Comparison of ENCODE assay signal across 22 mouse cellular contexts in genomic region chr17:83000411-83000810, GRCm38 (mm10).
DNase-seq lines count a peak whose midpoint lies in the region; ATAC-seq and TF ChIP-seq lines count a peak whose summit lies in the region.
"Had no signal": no experiment of that assay in that cellular context is flagged by ENCODE, and none has a peak within 500 bp of the region (broad histone marks: within the 10 kb centered on the region; RNA-seq: fewer than 3 reads in every experiment).

No protein-coding gene starts in this region.

- no peaks in the 10 kb centered on the region for H3K27me3 ChIP-seq in kidney, embryonic 14.5 days (ENCODE audit: control insufficient read depth, insufficient read depth, low read length)
- no peaks in the 10 kb centered on the region for H3K27me3 ChIP-seq in kidney, adult 2 months (replicated peaks; ENCODE audit: control insufficient read depth, insufficient read depth, low read length)
- peaks cover 36% of the 10 kb centered on the region for H3K27me3 ChIP-seq in CH12.LX (replicated peaks)
- H3K27me3 ChIP-seq in limb, embryonic 10.5 days (ENCODE audit: low read depth, poor library complexity, severe bottlenecking), result no peaks in the 10 kb centered on the region
- H3K27me3 ChIP-seq: embryonic facial prominence, embryonic 12.5 days; embryonic facial prominence, embryonic 15.5 days; hindbrain, embryonic 12.5 days; hindbrain, embryonic 15.5 days had no signal

- no peaks in the 10 kb centered on the region for H3K79me2 ChIP-seq in CH12.LX (replicated peaks; ENCODE audit: control insufficient read depth, extremely low read depth, insufficient read depth, poor library complexity, severe bottlenecking)

- no peak overlapping the region for H3K9ac ChIP-seq in kidney, embryonic 14.5 days (ENCODE audit: low read depth, low read length)
- H3K9ac ChIP-seq in CH12.LX (ENCODE audit: insufficient read depth, low read depth), result no peak overlapping the region
- H3K9ac ChIP-seq: embryonic facial prominence, embryonic 12.5 days; embryonic facial prominence, embryonic 15.5 days; forebrain, postnatal 0 days; hindbrain, embryonic 12.5 days; hindbrain, embryonic 15.5 days had no signal

- DNase-seq in kidney, adult 2 months, result no peak
- no peak for DNase-seq in CH12.LX (ENCODE audit: extremely low read depth)
- peak; percentile 10 for DNase-seq in brain, adult 2 months (ENCODE audit: low read depth, low spot score)
- DNase-seq in urinary bladder, adult 18-20 months (ENCODE audit: low spot score in 2 of 2), result no peak
- no peak for DNase-seq in limb, embryonic 10.5 days (ENCODE audit: low spot score)
- DNase-seq: adrenal gland, postnatal 10 days; adrenal gland, postnatal 36 days; cerebellum, adult 11 months; cerebellum, adult 2 months; cerebellum, adult 9-11 months; cerebellum, postnatal 25 days; forebrain, postnatal 0 days; gastrocnemius, adult 2 months; gastrocnemius, postnatal 14 days; heart, adult 11 months had no signal

- H3K27ac ChIP-seq in kidney, embryonic 14.5 days (ENCODE audit: low read depth, low read length), result no peak overlapping the region
- H3K27ac ChIP-seq in kidney, adult 2 months (ENCODE audit: insufficient read depth, low read depth, low read length), result no peak overlapping the region
- H3K27ac ChIP-seq in CH12.LX (ENCODE audit: insufficient read depth, low read depth), result no peak overlapping the region
- H3K27ac ChIP-seq in limb, embryonic 10.5 days, result no peak overlapping the region
- H3K27ac ChIP-seq: embryonic facial prominence, embryonic 12.5 days; embryonic facial prominence, embryonic 15.5 days; gastrocnemius, adult 2 months; hindbrain, embryonic 12.5 days; hindbrain, embryonic 15.5 days had no signal

- 60% methylated on average over 8 of the region's 8 CpGs for WGBS in kidney, embryonic 14.5 days
- 23% methylated on average over 8 of the region's 8 CpGs for WGBS in kidney, adult 2 months
- 84% methylated on average over 8 of the region's 8 CpGs for WGBS in limb, embryonic 10.5 days

- TF ChIP-seq POLR2A in kidney, adult 2 months (IDR thresholded peaks at IDR 0.05; ENCODE audit: low read depth, low read length), result no peak
- TF ChIP-seq POLR2A in CH12.LX (IDR thresholded peaks at IDR 0.05; ENCODE audit: low read depth, low read length), result no peak

- no peak overlapping the region for H3K4me3 ChIP-seq in kidney, embryonic 14.5 days (ENCODE audit: low read length)
- no peak overlapping the region for H3K4me3 ChIP-seq in kidney, adult 2 months (ENCODE audit: insufficient read depth, low read depth, low read length)
- no peak overlapping the region for H3K4me3 ChIP-seq in CH12.LX (replicated peaks in 1 of 3; ENCODE audit: low read depth in 2 of 3, low read length in 2 of 3, poor library complexity in 1 of 3)
- no peak overlapping the region for H3K4me3 ChIP-seq in limb, embryonic 10.5 days
- H3K4me3 ChIP-seq: embryonic facial prominence, embryonic 12.5 days; embryonic facial prominence, embryonic 15.5 days; gastrocnemius, adult 2 months; hindbrain, embryonic 12.5 days; hindbrain, embryonic 15.5 days had no signal

- no peak for TF ChIP-seq RAD21 in CH12.LX (IDR thresholded peaks at IDR 0.05; ENCODE audit: low read depth, low read length)

- H3K9me3 ChIP-seq in kidney, embryonic 14.5 days (ENCODE audit: control insufficient read depth, low read length), result no peaks in the 10 kb centered on the region
- peaks cover 4% of the 10 kb centered on the region for H3K9me3 ChIP-seq in CH12.LX (replicated peaks; ENCODE audit: low read length)
- H3K9me3 ChIP-seq in limb, embryonic 10.5 days (replicated peaks), result no peaks in the 10 kb centered on the region
- H3K9me3 ChIP-seq: embryonic facial prominence, embryonic 12.5 days; embryonic facial prominence, embryonic 15.5 days; hindbrain, embryonic 12.5 days; hindbrain, embryonic 15.5 days had no signal

- ATAC-seq in kidney, embryonic 14.5 days (ENCODE audit: low FRiP score, low TSS enrichment), result peak; percentile 55; the same call in 1 of the 2 replicates
- ATAC-seq: forebrain, embryonic 14.5 days had no signal

- no peak for TF ChIP-seq CTCF in kidney, adult 2 months (conservative IDR thresholded peaks at IDR 0.05; ENCODE audit: insufficient read depth, insufficient read length, low read depth, low read length)
- TF ChIP-seq CTCF in CH12.LX (conservative IDR thresholded peaks at IDR 0.05 in 1 of 2, IDR thresholded peaks at IDR 0.05 in 1 of 2; ENCODE audit: low read depth in 2 of 2, low read length in 2 of 2), result no peak

- no peak for TF ChIP-seq EP300 in CH12.LX (IDR thresholded peaks at IDR 0.05; ENCODE audit: low read length)

- no peaks in the 10 kb centered on the region for H3K36me3 ChIP-seq in kidney, embryonic 14.5 days (ENCODE audit: control insufficient read depth, insufficient read depth, low read length)
- H3K36me3 ChIP-seq in kidney, adult 2 months (ENCODE audit: control insufficient read depth, insufficient read depth, low read length), result no peaks in the 10 kb centered on the region
- no peaks in the 10 kb centered on the region for H3K36me3 ChIP-seq in CH12.LX (replicated peaks in 1 of 2; ENCODE audit: control insufficient read depth in 1 of 2, insufficient read depth in 1 of 2, low read length in 1 of 2)
- H3K36me3 ChIP-seq in limb, embryonic 10.5 days, result no peaks in the 10 kb centered on the region
- H3K36me3 ChIP-seq: embryonic facial prominence, embryonic 12.5 days; embryonic facial prominence, embryonic 15.5 days; hindbrain, embryonic 12.5 days; hindbrain, embryonic 15.5 days had no signal

- in situ Hi-C loops in CH12.LX (cut with MboI; ENCODE audit: low pct_ligation_motif_present, low pct_unique_long_range_greater_than_20kb, low sequenced_read_pairs), result no loop called here

- dilution Hi-C loops in CH12.LX (cut with MboI; ENCODE audit: extremely low pct_ligation_motif_present, extremely low pct_unique_long_range_greater_than_20kb, low sequenced_read_pairs), result no loop called here

- no peaks in the 10 kb centered on the region for H3K4me1 ChIP-seq in kidney, embryonic 14.5 days (ENCODE audit: control insufficient read depth, insufficient read depth, low read length)
- H3K4me1 ChIP-seq in kidney, adult 2 months (ENCODE audit: control insufficient read depth, insufficient read depth, low read length), result 0 out of 2 replicates have a peak, but pooled peaks cover 2% of the 10 kb centered on the region
- H3K4me1 ChIP-seq in CH12.LX (ENCODE audit: control insufficient read depth in 1 of 2, insufficient read depth in 2 of 2), result no peaks in the 10 kb centered on the region
- H3K4me1 ChIP-seq in limb, embryonic 10.5 days, result no peaks in the 10 kb centered on the region
- H3K4me1 ChIP-seq: embryonic facial prominence, embryonic 12.5 days; embryonic facial prominence, embryonic 15.5 days; hindbrain, embryonic 12.5 days; hindbrain, embryonic 15.5 days had no signal

- H3K4me2 ChIP-seq in kidney, embryonic 14.5 days (replicated peaks; ENCODE audit: low read depth, low read length), result no peak overlapping the region
- H3K4me2 ChIP-seq in CH12.LX (ENCODE audit: insufficient read depth, low read depth, poor library complexity, severe bottlenecking), result no peak overlapping the region; the same call in 1 of the 2 replicates
- H3K4me2 ChIP-seq: embryonic facial prominence, embryonic 12.5 days; embryonic facial prominence, embryonic 15.5 days; heart, embryonic 11.5 days; hindbrain, embryonic 12.5 days; hindbrain, embryonic 15.5 days had no signal

TF ChIP-seq in CH12.LX, 34 proteins besides CTCF, POLR2A, EP300 and RAD21:
- TF ChIP-seq NRF1 (IDR thresholded peaks at IDR 0.05; ENCODE audit: low read depth, low read length) (peak; percentile 58; the same call in 1 of the 2 replicates), SIN3A (IDR thresholded peaks at IDR 0.05; ENCODE audit: low read length) (no peak)
